Mouse (Mus musculus) CH12.LX (cell line): Measurements from ENCODE around the gene Gm17268.

Experiments used
- CTCF ChIP-seq, 2 experiments: IDR thresholded peaks in 1 of 2; conservative IDR thresholded peaks in 1 of 2; 2 replicates each; pipeline ENCODE4 v1.5.1; 2011 to 2012; ENCODE audit warnings: low read depth in 2 of 2, low read length in 2 of 2, improper control_type of control experiment in 1 of 2, inconsistent platforms in 1 of 2, mild to moderate bottlenecking in 1 of 2, moderate library complexity in 1 of 2
- ELF1 ChIP-seq: IDR thresholded peaks from 2 replicates; pipeline ENCODE4 v1.6.1; 2014; ENCODE audit warnings: low read depth, mild to moderate bottlenecking, inconsistent platforms, low read length, improper control_type of control experiment
- MAFK ChIP-seq: IDR thresholded peaks from 2 replicates; pipeline ENCODE4 v1.6.1; 2011; ENCODE audit warnings: low read length, improper control_type of control experiment; ENCODE audit not compliant: insufficient replicate concordance
- PAX5 ChIP-seq: IDR thresholded peaks from 2 replicates; pipeline ENCODE4 v1.6.1; 2012; ENCODE audit warnings: low read length, inconsistent platforms, mixed read lengths
- POLR2A ChIP-seq: IDR thresholded peaks from 2 replicates; pipeline ENCODE4 v1.6.1; 2011; ENCODE audit warnings: low read depth, mild to moderate bottlenecking, improper control_type of control experiment, low read length

GRCm38 (mm10) chr11:82032678-82033344 is 5.6 kb downstream of the Gm17268 start:
- no peak for TF ChIP-seq CTCF (conservative IDR thresholded peaks at IDR 0.05 in 1 of 2, IDR thresholded peaks at IDR 0.05 in 1 of 2; ENCODE audit: low read depth in 2 of 2, low read length in 2 of 2)
- no peak for TF ChIP-seq ELF1
- TF ChIP-seq PAX5 = no peak
- no peak for TF ChIP-seq POLR2A
- TF ChIP-seq MAFK = no peak
